Comparison of ENCODE assay signal across 9 mouse cellular contexts in genomic region chr16:23223166-23223870, GRCm38 (mm10). TPM values are rescaled to one million over a fixed set of nuclear protein-coding genes. Genes with fewer than 3 reads are reported as not detected.
A peak's percentile ranks its signal among the peaks of the same experiment; 100 is the strongest.
DNase-seq lines count a peak whose midpoint lies in the region; ATAC-seq lines count a peak whose summit lies in the region.
"Had no signal": no experiment of that assay in that cellular context is flagged by ENCODE, and none has a peak within 500 bp of the region (broad histone marks: within the 10 kb centered on the region; RNA-seq: fewer than 3 reads in every experiment).

No protein-coding gene starts in this region.

- H3K4me1 ChIP-seq in heart, embryonic 10.5 days = peaks cover 30% of the 10 kb centered on the region
- peaks cover 29% of the 10 kb centered on the region for H3K4me1 ChIP-seq in midbrain, embryonic 13.5 days (replicated peaks)
- peaks cover 37% of the 10 kb centered on the region for H3K4me1 ChIP-seq in midbrain, embryonic 10.5 days
- H3K4me1 ChIP-seq in intestine, embryonic 15.5 days (replicated peaks) = peaks cover 14% of the 10 kb centered on the region; the same call in 1 of the 2 replicates

- no peak overlapping the region for H3K4me3 ChIP-seq in heart, embryonic 10.5 days
- H3K4me3 ChIP-seq in midbrain, embryonic 13.5 days (replicated peaks) = peak overlapping the region; percentile 76; the same call in 1 of the 2 replicates
- no peak overlapping the region for H3K4me3 ChIP-seq in midbrain, embryonic 10.5 days
- H3K4me3 ChIP-seq in intestine, embryonic 15.5 days (replicated peaks) = no peak overlapping the region

- no peaks in the 10 kb centered on the region for H3K9me3 ChIP-seq in heart, embryonic 10.5 days
- H3K9me3 ChIP-seq in midbrain, embryonic 13.5 days = no peaks in the 10 kb centered on the region
- H3K9me3 ChIP-seq in midbrain, embryonic 10.5 days (replicated peaks) = no peaks in the 10 kb centered on the region
- H3K9me3 ChIP-seq in intestine, embryonic 15.5 days = no peaks in the 10 kb centered on the region

- peak overlapping the region; percentile 72 for H3K4me2 ChIP-seq in midbrain, embryonic 13.5 days (replicated peaks)
- peak overlapping the region; percentile 96 for H3K4me2 ChIP-seq in intestine, embryonic 15.5 days (replicated peaks)

- peak overlapping the region; percentile 91; the same call in 1 of the 2 replicates for H3K27ac ChIP-seq in heart, embryonic 10.5 days
- H3K27ac ChIP-seq in midbrain, embryonic 13.5 days = peak overlapping the region; percentile 47
- no peak overlapping the region for H3K27ac ChIP-seq in midbrain, embryonic 10.5 days (replicated peaks)
- peak overlapping the region; percentile 64; the same call in 1 of the 2 replicates for H3K27ac ChIP-seq in intestine, embryonic 15.5 days

- DNase-seq in heart, embryonic 10.5 days (ENCODE audit: low spot score) = peak; percentile 51
- no peak for DNase-seq in heart, adult 18-20 months
- no peak for DNase-seq in midbrain, embryonic 10.5 days (ENCODE audit: low spot score)
- peak; percentile 29 to 32 for DNase-seq in thymus, postnatal 10 days (ENCODE audit: low spot score in 2 of 2)
- no peak for DNase-seq in spleen, adult 18-20 months
- no peak for DNase-seq in urinary bladder, postnatal 36 days (ENCODE audit: low spot score in 2 of 2)
- DNase-seq: cerebellum, adult 18-20 months had no signal

- H3K9ac ChIP-seq in midbrain, embryonic 13.5 days (replicated peaks) = no peak overlapping the region
- no peak overlapping the region for H3K9ac ChIP-seq in intestine, embryonic 15.5 days

- peaks cover 24% of the 10 kb centered on the region for H3K27me3 ChIP-seq in heart, embryonic 10.5 days (ENCODE audit: insufficient read depth, poor library complexity, severe bottlenecking)
- H3K27me3 ChIP-seq in midbrain, embryonic 13.5 days = no peaks in the 10 kb centered on the region
- H3K27me3 ChIP-seq in midbrain, embryonic 10.5 days (ENCODE audit: low read depth, poor library complexity, severe bottlenecking) = peaks cover 18% of the 10 kb centered on the region
- no peaks in the 10 kb centered on the region for H3K27me3 ChIP-seq in intestine, embryonic 15.5 days (replicated peaks)

- ATAC-seq in midbrain, embryonic 13.5 days = no peak
- no peak for ATAC-seq in intestine, embryonic 15.5 days

- no peaks in the 10 kb centered on the region for H3K36me3 ChIP-seq in heart, embryonic 10.5 days
- H3K36me3 ChIP-seq in midbrain, embryonic 13.5 days = no peaks in the 10 kb centered on the region
- H3K36me3 ChIP-seq in midbrain, embryonic 10.5 days = no peaks in the 10 kb centered on the region
- H3K36me3 ChIP-seq in intestine, embryonic 15.5 days = no peaks in the 10 kb centered on the region

- WGBS in heart, embryonic 10.5 days = 67% methylated on average over 12 of the region's 12 CpGs
- 81% methylated on average over 12 of the region's 12 CpGs for WGBS in midbrain, embryonic 13.5 days
- WGBS in midbrain, embryonic 10.5 days = 77% methylated on average over 12 of the region's 12 CpGs
- WGBS in intestine, embryonic 15.5 days = 70% methylated on average over 12 of the region's 12 CpGs

RNA-seq across cellular contexts. Expression of gene St6gal1, which starts 1.2 kb away (rescaled TPM):
- polyA plus RNA-seq in heart, embryonic 10.5 days (2016; fragmentation: Nextera tagmentation; extraction: Ambion mirVana) = 11.2 and 18.0 TPM in 2 replicates
- 1 to 10 TPM; 7.2 to 9.7 TPM for total RNA-seq in heart, adult 18-20 months (2021)
- polyA plus RNA-seq in midbrain, embryonic 13.5 days (2015; fragmentation: Nextera tagmentation; extraction: Ambion mirVana) = 43.1 and 44.5 TPM in 2 replicates
- 17.5 and 23.4 TPM in 2 replicates for polyA plus RNA-seq in midbrain, embryonic 10.5 days (2016; fragmentation: Nextera tagmentation; extraction: Ambion mirVana)
- polyA plus RNA-seq in intestine, embryonic 15.5 days (2015; fragmentation: Nextera tagmentation; extraction: Ambion mirVana) = 15.7 and 17.5 TPM in 2 replicates

Comparison
In these comparisons a context has a peak if more than half of its experiments do, and no peak if none do; other contexts are left out.
1. DNase-seq: peak in heart, embryonic 10.5 days (single experiment) and thymus, postnatal 10 days (2 of 2); none in heart, adult 18-20 months (0 of 2), midbrain, embryonic 10.5 days (single experiment), spleen, adult 18-20 months (0 of 2) and urinary bladder, postnatal 36 days (0 of 2).